10 mouse cellular contexts compared by ENCODE assay signal in genomic region chr5:7345011-7345389, GRCm38 (mm10). TPM values are rescaled to one million over a fixed set of nuclear protein-coding genes. Genes with fewer than 3 reads are reported as not detected.
A peak's percentile ranks its signal among the peaks of the same experiment; 100 is the strongest.
DNase-seq lines count a peak whose midpoint lies in the region; ATAC-seq and TF ChIP-seq lines count a peak whose summit lies in the region.
"Had no signal": no experiment of that assay in that cellular context is flagged by ENCODE, and none has a peak within 500 bp of the region (broad histone marks: within the 10 kb centered on the region; RNA-seq: fewer than 3 reads in every experiment).

No protein-coding gene starts in this region.

- H3K4me1 ChIP-seq in heart, embryonic 12.5 days (replicated peaks): peaks cover 5% of the 10 kb centered on the region; the same call in 1 of the 2 replicates
- H3K4me1 ChIP-seq in ES-E14 (ENCODE audit: control insufficient read depth in 2 of 2, insufficient read depth in 2 of 2, low read length in 2 of 2, poor library complexity in 1 of 2): no peaks in the 10 kb centered on the region
- no peaks in the 10 kb centered on the region for H3K4me1 ChIP-seq in forebrain, postnatal 0 days (ENCODE audit: insufficient read depth)
- H3K4me1 ChIP-seq in liver, embryonic 16.5 days (ENCODE audit: control insufficient read depth, low read depth, low read length): no peaks in the 10 kb centered on the region

- H3K9me3 ChIP-seq in heart, embryonic 12.5 days (replicated peaks): no peaks in the 10 kb centered on the region
- no peaks in the 10 kb centered on the region for H3K9me3 ChIP-seq in ES-E14 (ENCODE audit: control insufficient read depth, insufficient read depth, low read depth, low read length)
- no peaks in the 10 kb centered on the region for H3K9me3 ChIP-seq in forebrain, postnatal 0 days (ENCODE audit: low read length)
- no peaks in the 10 kb centered on the region for H3K9me3 ChIP-seq in liver, embryonic 16.5 days (replicated peaks; ENCODE audit: control insufficient read depth, low read length)

- no peaks in the 10 kb centered on the region for H3K36me3 ChIP-seq in heart, embryonic 12.5 days
- H3K36me3 ChIP-seq in ES-E14 (ENCODE audit: control insufficient read depth, insufficient read depth, low read length, poor library complexity, severe bottlenecking): no peaks in the 10 kb centered on the region
- H3K36me3 ChIP-seq in forebrain, postnatal 0 days (ENCODE audit: insufficient read depth): no peaks in the 10 kb centered on the region
- H3K36me3 ChIP-seq in liver, embryonic 16.5 days (ENCODE audit: control insufficient read depth, insufficient read depth): no peaks in the 10 kb centered on the region

- no peaks in the 10 kb centered on the region for H3K27me3 ChIP-seq in heart, embryonic 12.5 days (replicated peaks)
- no peaks in the 10 kb centered on the region for H3K27me3 ChIP-seq in forebrain, postnatal 0 days (ENCODE audit: insufficient read depth, low read length)
- peaks cover 10% of the 10 kb centered on the region; the same call in 1 of the 2 replicates for H3K27me3 ChIP-seq in liver, embryonic 16.5 days (ENCODE audit: control insufficient read depth, insufficient read depth, low read depth, low read length)

- no peak for DNase-seq in heart, adult 18-20 months
- DNase-seq in ES-E14 (ENCODE audit: low read depth, low spot score) (no peak), adipocyte (ENCODE audit: low spot score) (no peak)
- no peak for DNase-seq in forebrain, postnatal 0 days
- no peak for DNase-seq in urinary bladder, adult 18-20 months (ENCODE audit: low spot score in 2 of 2)
- DNase-seq in ovary, postnatal 36 days (ENCODE audit: low spot score): no peak
- DNase-seq: cerebellum, adult 11-12 months; thymus, adult 2 months had no signal

- ATAC-seq in heart, embryonic 12.5 days (ENCODE audit: insufficient number of reproducible peaks, low FRiP score): peak; percentile 39; the same call in 1 of the 2 replicates
- ATAC-seq in forebrain, postnatal 0 days: peak; percentile 42
- ATAC-seq in liver, embryonic 16.5 days (ENCODE audit: low read depth): no peak

- H3K9ac ChIP-seq in heart, embryonic 12.5 days: peak overlapping the region; percentile 71; the same call in 1 of the 2 replicates
- no peak overlapping the region; the same call in 1 of the 2 replicates for H3K9ac ChIP-seq in ES-E14 (ENCODE audit: insufficient read depth, low read depth, low read length, poor library complexity, severe bottlenecking)
- peak overlapping the region; percentile 55 for H3K9ac ChIP-seq in forebrain, postnatal 0 days
- H3K9ac ChIP-seq in liver, embryonic 16.5 days (ENCODE audit: low read depth, low read length): no peak overlapping the region

- in situ Hi-C loops in ES-E14 (cut with MboI; ENCODE audit: low sequenced_read_pairs in 2 of 2, unreplicated experiment in 2 of 2): no loop called here

- peak overlapping the region; percentile 97 for H3K4me2 ChIP-seq in heart, embryonic 12.5 days
- H3K4me2 ChIP-seq in forebrain, postnatal 0 days (ENCODE audit: low read depth): peak overlapping the region; percentile 97
- H3K4me2 ChIP-seq in liver, embryonic 16.5 days (ENCODE audit: low read depth, low read length): peak overlapping the region; percentile 51

- peak overlapping the region; percentile 80 for H3K4me3 ChIP-seq in heart, embryonic 12.5 days
- peak overlapping the region; percentile 64 to 74 for H3K4me3 ChIP-seq in ES-E14 (ENCODE audit: insufficient read depth in 1 of 2, low read depth in 1 of 2, low read length in 2 of 2, poor library complexity in 1 of 2, severe bottlenecking in 1 of 2)
- H3K4me3 ChIP-seq in forebrain, postnatal 0 days (ENCODE audit: low read depth, low read length): peak overlapping the region; percentile 58
- peak overlapping the region; percentile 46 for H3K4me3 ChIP-seq in liver, embryonic 16.5 days (ENCODE audit: low read depth, low read length)

- no peak for TF ChIP-seq CTCF in forebrain, postnatal 0 days (IDR thresholded peaks at IDR 0.05; ENCODE audit: low read depth)

- H3K27ac ChIP-seq in heart, embryonic 12.5 days (ENCODE audit: poor library complexity, severe bottlenecking): no peak overlapping the region
- H3K27ac ChIP-seq in ES-E14 (ENCODE audit: insufficient read depth, low read depth, low read length, poor library complexity, severe bottlenecking): no peak overlapping the region
- H3K27ac ChIP-seq in forebrain, postnatal 0 days (ENCODE audit: low read depth, low read length): no peak overlapping the region
- H3K27ac ChIP-seq in liver, embryonic 16.5 days (ENCODE audit: low read length): no peak overlapping the region

- WGBS in heart, embryonic 12.5 days: 2% methylated on average over 11 of the region's 11 CpGs
- 1% methylated on average over 11 of the region's 11 CpGs for whole genome bisulfite sequencing in forebrain, postnatal 0 days
- WGBS in liver, embryonic 16.5 days (ENCODE audit: insufficient replicate concordance): 1% methylated on average over 11 of the region's 11 CpGs

TF ChIP-seq in ES-E14, 5 proteins besides CTCF, POLR2A, EP300 and RAD21:
- no peak for TF ChIP-seq CHD2 (IDR thresholded peaks at IDR 0.05; ENCODE audit: low read depth, low read length)
- TF ChIP-seq ZNF384 (IDR thresholded peaks at IDR 0.05; ENCODE audit: low read depth, low read length): no peak
- TF ChIP-seq HCFC1 (IDR thresholded peaks at IDR 0.05; ENCODE audit: borderline replicate concordance, insufficient read depth, low read length): no peak
- TF ChIP-seq ZC3H11A (IDR thresholded peaks at IDR 0.05; ENCODE audit: borderline replicate concordance, low read depth, low read length): no peak
- no peak for TF ChIP-seq MAFK (IDR thresholded peaks at IDR 0.05; ENCODE audit: insufficient read depth, low read depth, low read length)

RNA-seq across cellular contexts. Expression of gene Zfp804b, which starts 0.4 kb away (rescaled TPM):
- polyA plus RNA-seq in heart, embryonic 12.5 days (2016; fragmentation: Nextera tagmentation; extraction: Ambion mirVana): 0.13 and 0.18 TPM in 2 replicates
- total RNA-seq in heart, adult 18-20 months (2021): not detected
- total RNA-seq in ES-E14 (2012; rRNA removed): not detected in 2 replicates
- total RNA-seq in forebrain, postnatal 0 days (2014; rRNA removed): 2.5 and 2.9 TPM in 2 replicates
- 0.97 and 2.1 TPM in 2 replicates for polyA plus RNA-seq in forebrain, postnatal 0 days (2015; fragmentation: Nextera tagmentation; extraction: Ambion mirVana)
- polyA plus RNA-seq in liver, embryonic 16.5 days (2015; fragmentation: Nextera tagmentation; extraction: Ambion mirVana): 0.06 and 0.08 TPM in 2 replicates
- polyA plus RNA-seq: thymus, adult 2 months had no signal

RNA-seq across cellular contexts. Expression of gene Tex47, which starts 41.1 kb away (rescaled TPM):
- polyA plus RNA-seq in heart, embryonic 12.5 days (2016; fragmentation: Nextera tagmentation; extraction: Ambion mirVana): not detected in 2 replicates
- not detected for total RNA-seq in heart, adult 18-20 months (2021)
- not detected in 2 replicates for total RNA-seq in ES-E14 (2012; rRNA removed)
- total RNA-seq in forebrain, postnatal 0 days (2014; rRNA removed): not detected in 2 replicates
- polyA plus RNA-seq in forebrain, postnatal 0 days (2015; fragmentation: Nextera tagmentation; extraction: Ambion mirVana): 0.18 and 0.28 TPM in 2 replicates
- 0.08 TPM in 1 of 2 replicates, not detected in the other for polyA plus RNA-seq in liver, embryonic 16.5 days (2015; fragmentation: Nextera tagmentation; extraction: Ambion mirVana)
- polyA plus RNA-seq: thymus, adult 2 months had no signal

Comparison
In these comparisons a context has a peak if more than half of its experiments do, and no peak if none do; other contexts are left out.
1. H3K9ac ChIP-seq: peak in heart, embryonic 12.5 days (single experiment) and forebrain, postnatal 0 days (single experiment); none in ES-E14 (single experiment) and liver, embryonic 16.5 days (single experiment).
2. Peak in every context shown above with its lines, with median percentiles within 50 percentile points of each other: H3K4me2 ChIP-seq and H3K4me3 ChIP-seq.